Mouse (Mus musculus): Measurements from ENCODE around the gene Pou2f3. TPM values are rescaled to one million over a fixed set of nuclear protein-coding genes. Genes with fewer than 3 reads are reported as not detected.

Gene Pou2f3
- 0.11 TPM in 1 of 2 replicates, not detected in the other for polyA plus RNA-seq (2015; fragmentation: Nextera tagmentation; extraction: Ambion mirVana)

GRCm38 (mm10) chr9:43210190-43210682 lies at the start of gene Pou2f3:
Gene Pou2f3 (minus strand): TSS chr9:43210369.
- H3K36me3 ChIP-seq (ENCODE audit: control insufficient read depth, insufficient read depth, low read length): no peaks in the 10 kb centered on the region
- H3K4me2 ChIP-seq (ENCODE audit: low read length): no peak within 1 kb of the TSS
- no peaks in the 10 kb centered on the region for H3K9me3 ChIP-seq (ENCODE audit: control insufficient read depth, low read length)
- no peak within 1 kb of the TSS for H3K9ac ChIP-seq (ENCODE audit: low read depth, low read length)
- H3K27ac ChIP-seq (ENCODE audit: low read depth, low read length): no peak within 1 kb of the TSS
- 3% methylated on average over 13 of the region's 13 CpGs for WGBS
- ATAC-seq: peak; percentile 70
- H3K27me3 ChIP-seq (replicated peaks; ENCODE audit: control insufficient read depth, insufficient read depth, low read length): peaks cover 11% of the 10 kb centered on the region
- H3K4me1 ChIP-seq (ENCODE audit: control insufficient read depth, insufficient read depth, low read depth, low read length): peaks cover 9% of the 10 kb centered on the region
- no peak within 1 kb of the TSS for H3K4me3 ChIP-seq (ENCODE audit: low read length)

GRCm38 (mm10) chr9:43253271-43253681 lies 43.1 kb upstream of the Pou2f3 start:
- 30% methylated on average over 5 of the region's 5 CpGs for WGBS
- Histone ChIP-seq H3K4me1 (ENCODE audit: control insufficient read depth, insufficient read depth, low read depth, low read length) (no peaks in the 10 kb centered on the region), H3K4me3 (ENCODE audit: low read length) (no peak overlapping the region), H3K9ac (ENCODE audit: low read depth, low read length) (no peak overlapping the region), H3K4me2 (ENCODE audit: low read length) (no peak overlapping the region), H3K9me3 (ENCODE audit: control insufficient read depth, low read length) (no peaks in the 10 kb centered on the region), H3K36me3 (ENCODE audit: control insufficient read depth, insufficient read depth, low read length) (no peaks in the 10 kb centered on the region), H3K27ac (ENCODE audit: low read depth, low read length) (no peak overlapping the region), H3K27me3 (replicated peaks; ENCODE audit: control insufficient read depth, insufficient read depth, low read length) (no peaks in the 10 kb centered on the region)
- ATAC-seq: no peak

- Histone ChIP-seq H3K4me1 (ENCODE audit: control insufficient read depth, insufficient read depth, low read depth, low read length) (no peaks in the 10 kb centered on the region), H3K4me3 (ENCODE audit: low read length) (no peak overlapping the region), H3K27ac (ENCODE audit: low read depth, low read length) (no peak overlapping the region), H3K4me2 (ENCODE audit: low read length) (no peak overlapping the region), H3K9me3 (ENCODE audit: control insufficient read depth, low read length) (no peaks in the 10 kb centered on the region), H3K36me3 (ENCODE audit: control insufficient read depth, insufficient read depth, low read length) (no peaks in the 10 kb centered on the region), H3K27me3 (replicated peaks; ENCODE audit: control insufficient read depth, insufficient read depth, low read length) (no peaks in the 10 kb centered on the region), H3K9ac (ENCODE audit: low read depth, low read length) (no peak overlapping the region)
- 60% methylated on average over 3 of the region's 3 CpGs for WGBS
- no peak for ATAC-seq
Measured at GRCm38 (mm10) chr9:43252790-43253189, 42.6 kb upstream of the Pou2f3 start.

GRCm38 (mm10) chr9:43251786-43252185 lies 41.6 kb upstream of the Pou2f3 start:
- Histone ChIP-seq H3K27ac (ENCODE audit: low read depth, low read length) (no peak overlapping the region), H3K4me2 (ENCODE audit: low read length) (no peak overlapping the region), H3K4me3 (ENCODE audit: low read length) (no peak overlapping the region), H3K36me3 (ENCODE audit: control insufficient read depth, insufficient read depth, low read length) (no peaks in the 10 kb centered on the region), H3K9me3 (ENCODE audit: control insufficient read depth, low read length) (no peaks in the 10 kb centered on the region), H3K27me3 (replicated peaks; ENCODE audit: control insufficient read depth, insufficient read depth, low read length) (no peaks in the 10 kb centered on the region), H3K9ac (ENCODE audit: low read depth, low read length) (no peak overlapping the region), H3K4me1 (ENCODE audit: control insufficient read depth, insufficient read depth, low read depth, low read length) (no peaks in the 10 kb centered on the region)
- WGBS: 87% methylated on average over 2 of the region's 2 CpGs
- ATAC-seq: no peak

GRCm38 (mm10) chr9:43246738-43247180 lies 36.6 kb upstream of the Pou2f3 start:
- H3K4me2 ChIP-seq (ENCODE audit: low read length): no peak overlapping the region
- 50% methylated on average over 10 of the region's 10 CpGs for WGBS
- no peaks in the 10 kb centered on the region for H3K27me3 ChIP-seq (replicated peaks; ENCODE audit: control insufficient read depth, insufficient read depth, low read length)

GRCm38 (mm10) chr9:43245801-43246570 lies 35.8 kb upstream of the Pou2f3 start:
- no peak overlapping the region for H3K4me2 ChIP-seq (ENCODE audit: low read length)
- H3K4me1 ChIP-seq (ENCODE audit: control insufficient read depth, insufficient read depth, low read depth, low read length): no peaks in the 10 kb centered on the region
- H3K36me3 ChIP-seq (ENCODE audit: control insufficient read depth, insufficient read depth, low read length): no peaks in the 10 kb centered on the region
- no peak overlapping the region for H3K4me3 ChIP-seq (ENCODE audit: low read length)
- WGBS: 89% methylated on average over 7 of the region's 7 CpGs
- H3K27me3 ChIP-seq (replicated peaks; ENCODE audit: control insufficient read depth, insufficient read depth, low read length): no peaks in the 10 kb centered on the region
- no peaks in the 10 kb centered on the region for H3K9me3 ChIP-seq (ENCODE audit: control insufficient read depth, low read length)
- no peak for ATAC-seq
- H3K27ac ChIP-seq (ENCODE audit: low read depth, low read length): no peak overlapping the region
- no peak overlapping the region for H3K9ac ChIP-seq (ENCODE audit: low read depth, low read length)

More at GRCm38 (mm10) chr9:43246738-43247180, 36.6 kb upstream of the Pou2f3 start:
- H3K9me3 ChIP-seq (ENCODE audit: control insufficient read depth, low read length): no peaks in the 10 kb centered on the region
- no peaks in the 10 kb centered on the region for H3K4me1 ChIP-seq (ENCODE audit: control insufficient read depth, insufficient read depth, low read depth, low read length)
- ATAC-seq: no peak
- H3K27ac ChIP-seq (ENCODE audit: low read depth, low read length): no peak overlapping the region
- no peak overlapping the region for H3K9ac ChIP-seq (ENCODE audit: low read depth, low read length)
- H3K36me3 ChIP-seq (ENCODE audit: control insufficient read depth, insufficient read depth, low read length): no peaks in the 10 kb centered on the region
- H3K4me3 ChIP-seq (ENCODE audit: low read length): no peak overlapping the region

GRCm38 (mm10) chr9:43242432-43242831 lies 32.3 kb upstream of the Pou2f3 start:
- 83% methylated on average over 5 of the region's 5 CpGs for WGBS
- no peaks in the 10 kb centered on the region for H3K36me3 ChIP-seq (ENCODE audit: control insufficient read depth, insufficient read depth, low read length)
- H3K9me3 ChIP-seq (ENCODE audit: control insufficient read depth, low read length): no peaks in the 10 kb centered on the region
- H3K4me1 ChIP-seq (ENCODE audit: control insufficient read depth, insufficient read depth, low read depth, low read length): peaks cover 12% of the 10 kb centered on the region
- no peak overlapping the region for H3K4me2 ChIP-seq (ENCODE audit: low read length)
- no peak overlapping the region for H3K27ac ChIP-seq (ENCODE audit: low read depth, low read length)
- peaks cover 19% of the 10 kb centered on the region for H3K27me3 ChIP-seq (replicated peaks; ENCODE audit: control insufficient read depth, insufficient read depth, low read length)
- H3K4me3 ChIP-seq (ENCODE audit: low read length): no peak overlapping the region
- no peak overlapping the region for H3K9ac ChIP-seq (ENCODE audit: low read depth, low read length)
- no peak for ATAC-seq

GRCm38 (mm10) chr9:43241970-43242369 lies 31.8 kb upstream of the Pou2f3 start:
- H3K36me3 ChIP-seq (ENCODE audit: control insufficient read depth, insufficient read depth, low read length): no peaks in the 10 kb centered on the region
- peaks cover 19% of the 10 kb centered on the region for H3K27me3 ChIP-seq (replicated peaks; ENCODE audit: control insufficient read depth, insufficient read depth, low read length)
- no peak overlapping the region for H3K4me3 ChIP-seq (ENCODE audit: low read length)
- 91% methylated on average over 8 of the region's 8 CpGs for WGBS
- no peaks in the 10 kb centered on the region for H3K9me3 ChIP-seq (ENCODE audit: control insufficient read depth, low read length)
- H3K4me1 ChIP-seq (ENCODE audit: control insufficient read depth, insufficient read depth, low read depth, low read length): peaks cover 12% of the 10 kb centered on the region
- no peak overlapping the region for H3K4me2 ChIP-seq (ENCODE audit: low read length)
- H3K27ac ChIP-seq (ENCODE audit: low read depth, low read length): no peak overlapping the region
- ATAC-seq: no peak
- H3K9ac ChIP-seq (ENCODE audit: low read depth, low read length): no peak overlapping the region

GRCm38 (mm10) chr9:43241291-43241690 lies 31.1 kb upstream of the Pou2f3 start:
- Histone ChIP-seq H3K9ac (ENCODE audit: low read depth, low read length) (no peak overlapping the region), H3K4me1 (ENCODE audit: control insufficient read depth, insufficient read depth, low read depth, low read length) (peaks cover 12% of the 10 kb centered on the region), H3K36me3 (ENCODE audit: control insufficient read depth, insufficient read depth, low read length) (no peaks in the 10 kb centered on the region), H3K9me3 (ENCODE audit: control insufficient read depth, low read length) (no peaks in the 10 kb centered on the region), H3K27ac (ENCODE audit: low read depth, low read length) (no peak overlapping the region), H3K4me2 (ENCODE audit: low read length) (no peak overlapping the region), H3K4me3 (ENCODE audit: low read length) (no peak overlapping the region), H3K27me3 (replicated peaks; ENCODE audit: control insufficient read depth, insufficient read depth, low read length) (peaks cover 19% of the 10 kb centered on the region)
- no peak for ATAC-seq
- 51% methylated on average over 4 of the region's 4 CpGs for WGBS

Measured in hindbrain, embryonic 16.5 days (tissue).